Mouse (Mus musculus): Measurements from ENCODE around the gene Actb. TPM values are rescaled to one million over a fixed set of nuclear protein-coding genes. Genes with fewer than 3 reads are reported as not detected.

Gene Actb
- total and polyA plus RNA-seq, 2 experiments from 2014 or later, result 5,744 to 19,349 TPM

DNA sequence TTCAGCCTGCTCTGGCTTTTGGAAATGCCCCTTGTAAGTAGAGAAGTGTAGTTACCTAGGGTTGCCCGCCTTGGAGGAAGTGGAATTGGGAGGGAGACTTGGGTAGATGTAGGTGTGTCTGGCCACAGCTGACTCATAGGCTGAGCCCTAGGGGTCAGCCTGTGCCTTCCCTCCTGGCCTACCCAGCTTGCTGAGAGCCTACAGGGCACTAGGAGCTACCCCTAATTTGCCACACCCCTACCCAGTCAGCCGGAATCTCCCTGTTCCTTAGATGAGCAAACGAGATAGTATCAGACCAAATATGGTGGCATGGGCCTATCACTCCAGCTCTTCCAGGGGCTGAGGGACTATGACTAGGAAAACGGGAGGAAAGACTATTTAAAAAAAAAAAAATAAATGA is 6.2 kb upstream of the Actb start:
- Histone ChIP-seq H3K27ac (ENCODE audit: low read depth, low read length) (no peak overlapping the region), H3K4me2 (ENCODE audit: low read depth) (no peak overlapping the region), H3K36me3 (ENCODE audit: insufficient read depth) (no peaks in the 10 kb centered on the region), H3K4me1 (ENCODE audit: insufficient read depth) (peaks cover 2% of the 10 kb centered on the region), H3K9me3 (ENCODE audit: low read length) (no peaks in the 10 kb centered on the region), H3K27me3 (ENCODE audit: insufficient read depth, low read length) (no peaks in the 10 kb centered on the region), H3K4me3 (ENCODE audit: low read depth, low read length) (no peak overlapping the region), H3K9ac (no peak overlapping the region)
- TF ChIP-seq CTCF (IDR thresholded peaks at IDR 0.05; ENCODE audit: low read depth), result no peak
- DNase-seq (no peak), ATAC-seq (no peak)
- 83% methylated on average over 4 of the region's 4 CpGs for WGBS

DNA sequence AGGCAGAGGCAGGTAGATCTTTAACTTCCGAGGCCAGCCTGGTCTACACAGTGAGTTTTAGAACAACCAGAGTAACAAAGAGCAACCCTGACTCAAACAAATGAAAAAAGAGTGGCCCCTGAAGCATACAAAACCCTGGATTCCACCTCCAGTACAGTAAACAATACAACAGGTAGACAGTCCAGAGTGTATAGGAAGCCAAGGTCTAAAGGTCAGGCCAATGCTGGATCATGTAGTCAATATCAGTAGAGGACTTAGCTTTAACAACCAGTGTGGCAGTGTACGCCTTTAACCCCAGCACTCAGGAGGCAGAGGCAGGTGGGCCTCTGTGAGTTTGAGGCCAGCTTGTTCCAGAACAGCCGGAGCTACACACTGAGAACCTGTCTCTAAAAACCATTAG is 5.8 kb upstream of the Actb start:
- DNase-seq (no peak), ATAC-seq (no peak)
- Histone ChIP-seq H3K4me1 (ENCODE audit: insufficient read depth) (peaks cover 6% of the 10 kb centered on the region), H3K9me3 (ENCODE audit: low read length) (no peaks in the 10 kb centered on the region), H3K27ac (ENCODE audit: low read depth, low read length) (no peak overlapping the region), H3K9ac (no peak overlapping the region), H3K27me3 (ENCODE audit: insufficient read depth, low read length) (no peaks in the 10 kb centered on the region), H3K4me3 (ENCODE audit: low read depth, low read length) (no peak overlapping the region), H3K36me3 (ENCODE audit: insufficient read depth) (no peaks in the 10 kb centered on the region), H3K4me2 (ENCODE audit: low read depth) (no peak overlapping the region)
- WGBS, result 85% methylated on average over 3 of the region's 3 CpGs
- no peak for TF ChIP-seq CTCF (IDR thresholded peaks at IDR 0.05; ENCODE audit: low read depth)

DNA sequence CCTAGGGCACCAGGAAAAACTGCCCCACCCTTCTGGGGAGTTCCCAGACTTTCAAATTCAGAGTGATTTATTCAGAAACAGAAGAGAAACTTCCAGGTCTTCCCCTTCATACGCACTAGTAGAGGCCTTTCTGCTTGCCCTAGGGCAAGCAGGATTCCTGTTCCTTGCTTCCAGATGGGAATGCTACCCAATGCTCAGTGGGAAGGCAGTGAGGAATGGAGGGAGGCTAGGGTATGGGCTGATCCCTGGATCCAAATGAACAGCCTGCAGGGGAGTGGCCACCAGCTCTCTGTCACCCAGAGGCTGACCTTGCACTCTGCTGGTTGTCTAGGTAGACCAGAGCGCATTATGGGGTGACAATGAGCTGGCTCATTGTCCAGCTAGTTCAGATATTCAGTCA is 5.1 kb upstream of the Actb start:
- DNase-seq (no peak), ATAC-seq (no peak)
- Histone ChIP-seq H3K4me1 (ENCODE audit: insufficient read depth) (peaks cover 11% of the 10 kb centered on the region), H3K27ac (ENCODE audit: low read depth, low read length) (no peak overlapping the region), H3K36me3 (ENCODE audit: insufficient read depth) (no peaks in the 10 kb centered on the region), H3K9ac (no peak overlapping the region), H3K4me3 (ENCODE audit: low read depth, low read length) (no peak overlapping the region), H3K9me3 (ENCODE audit: low read length) (no peaks in the 10 kb centered on the region), H3K27me3 (ENCODE audit: insufficient read depth, low read length) (no peaks in the 10 kb centered on the region), H3K4me2 (ENCODE audit: low read depth) (no peak overlapping the region)
- 85% methylated on average over 2 of the region's 2 CpGs for whole genome bisulfite sequencing
- no peak for TF ChIP-seq CTCF (IDR thresholded peaks at IDR 0.05; ENCODE audit: low read depth)

GRCm38 (mm10) chr5:142909576-142910278 is 3.2 kb upstream of the Actb start:
- 72% methylated on average over 8 of the region's 8 CpGs for WGBS
- TF ChIP-seq CTCF (IDR thresholded peaks at IDR 0.05; ENCODE audit: low read depth), result no peak
- H3K9ac ChIP-seq, result no peak overlapping the region
- H3K4me2 ChIP-seq (ENCODE audit: low read depth), result no peak overlapping the region
- H3K4me1 ChIP-seq (ENCODE audit: insufficient read depth), result peaks cover 11% of the 10 kb centered on the region
- H3K36me3 ChIP-seq (ENCODE audit: insufficient read depth), result peaks cover 8% of the 10 kb centered on the region
- ATAC-seq, result no peak
- no peak for DNase-seq
- H3K9me3 ChIP-seq (ENCODE audit: low read length), result no peaks in the 10 kb centered on the region
- no peak overlapping the region for H3K4me3 ChIP-seq (ENCODE audit: low read depth, low read length)
- no peaks in the 10 kb centered on the region for H3K27me3 ChIP-seq (ENCODE audit: insufficient read depth, low read length)
- no peak overlapping the region for H3K27ac ChIP-seq (ENCODE audit: low read depth, low read length)

GRCm38 (mm10) chr5:142908941-142909575 is 2.5 kb upstream of the Actb start:
- peak overlapping the region; percentile 40; the same call in 1 of the 2 replicates for H3K27ac ChIP-seq (ENCODE audit: low read depth, low read length)
- H3K27me3 ChIP-seq (ENCODE audit: insufficient read depth, low read length), result no peaks in the 10 kb centered on the region
- DNase-seq (no peak), ATAC-seq (no peak)
- peaks cover 11% of the 10 kb centered on the region for H3K4me1 ChIP-seq (ENCODE audit: insufficient read depth)
- H3K4me2 ChIP-seq (ENCODE audit: low read depth), result no peak overlapping the region
- TF ChIP-seq CTCF (IDR thresholded peaks at IDR 0.05; ENCODE audit: low read depth), result no peak
- WGBS, result 30% methylated on average over 5 of the region's 5 CpGs
- peaks cover 15% of the 10 kb centered on the region for H3K36me3 ChIP-seq (ENCODE audit: insufficient read depth)
- no peaks in the 10 kb centered on the region for H3K9me3 ChIP-seq (ENCODE audit: low read length)
- no peak overlapping the region for H3K9ac ChIP-seq
- H3K4me3 ChIP-seq (ENCODE audit: low read depth, low read length), result no peak overlapping the region

- Histone ChIP-seq H3K4me3 (ENCODE audit: low read depth, low read length) (peak overlapping the region; percentile 76; the same call in 1 of the 2 replicates), H3K4me2 (ENCODE audit: low read depth) (peak overlapping the region; percentile 71), H3K9ac (peak overlapping the region; percentile 80; the same call in 1 of the 2 replicates), H3K9me3 (ENCODE audit: low read length) (no peaks in the 10 kb centered on the region), H3K27ac (ENCODE audit: low read depth, low read length) (peak overlapping the region; percentile 100), H3K36me3 (ENCODE audit: insufficient read depth) (peaks cover 24% of the 10 kb centered on the region), H3K4me1 (ENCODE audit: insufficient read depth) (peaks cover 12% of the 10 kb centered on the region), H3K27me3 (ENCODE audit: insufficient read depth, low read length) (no peaks in the 10 kb centered on the region)
- DNase-seq (no peak), ATAC-seq (no peak)
- WGBS, result 72% methylated on average over 5 of the region's 5 CpGs
- no peak for TF ChIP-seq CTCF (IDR thresholded peaks at IDR 0.05; ENCODE audit: low read depth)
Observed at GRCm38 (mm10) chr5:142907803-142908559, 1.4 kb upstream of the Actb start.

All from forebrain, postnatal 0 days (tissue).